Mouse (Mus musculus) B cell, adult 67 days (primary cell): ENCODE data around the gene Cpsf7. TPM values are rescaled to one million over a fixed set of nuclear protein-coding genes. Genes with fewer than 3 reads are reported as not detected.

Experiments used
- total RNA-seq, 2 experiments: library from RNA; stranded (reverse); gene quantifications; 4 replicates each; pipeline ENCODE4 v1.2.4; 2023

Gene Cpsf7
- 100 to 1,000 TPM; 170 to 172 TPM for total RNA-seq

GRCm38 (mm10) chr19:10525106-10525901 lies at the start of gene Cpsf7:
TSS of gene Cpsf7 (plus strand) at chr19:10525266.

GRCm38 (mm10) chr19:10482703-10483102 lies 42.4 kb upstream of the Cpsf7 start, which contains the start of gene Ppp1r32:
TSS of gene Ppp1r32 (minus strand) at chr19:10482928.

GRCm38 (mm10) chr19:10525910-10526309 lies 844 bp downstream of the Cpsf7 start, which contains the start of gene Sdhaf2:
TSS of gene Sdhaf2 (minus strand) at chr19:10526142.

GRCm38 (mm10) chr19:10555624-10556510 lies 30.8 kb downstream of the Cpsf7 start, which contains the start of gene Tmem216:
TSS of gene Tmem216 (minus strand) at chr19:10556238.

GRCm38 (mm10) chr19:10576690-10577561 lies 51.9 kb downstream of the Cpsf7 start, which contains the start of the genes Cyb561a3 and Tmem138:
TSS of gene Cyb561a3 (plus strand) at chr19:10577172.
TSS of gene Tmem138 (minus strand) at chr19:10577362.

Other genes starting within 250 kb of the Cpsf7 start
- not detected for gene Dagla, start 220.4 kb upstream of the Cpsf7 start, total RNA-seq
- not detected for gene Syt7, start 136.2 kb upstream of the Cpsf7 start, total RNA-seq
- gene Lrrc10b, start 67.8 kb upstream of the Cpsf7 start, total RNA-seq: under 1 TPM; 0.41 to 0.77 TPM
- 1 to 10 TPM; 2.7 to 4.8 TPM for gene Ppp1r32, start 42.3 kb upstream of the Cpsf7 start, total RNA-seq
- 10 to 100 TPM; 72.5 to 75.8 TPM for gene Sdhaf2, start 876 bp downstream of the Cpsf7 start, total RNA-seq
- gene Tmem216, start 31.0 kb downstream of the Cpsf7 start, total RNA-seq: 10 to 100 TPM in 1 of 2 experiments, 1 to 10 TPM in 1; 9.9 to 10.0 TPM
- 100 to 1,000 TPM; 218 to 256 TPM for gene Cyb561a3, start 51.9 kb downstream of the Cpsf7 start, total RNA-seq
- 10 to 100 TPM in 1 of 2 experiments, 1 to 10 TPM in 1; 9.7 to 11.2 TPM for gene Tmem138, start 52.1 kb downstream of the Cpsf7 start, total RNA-seq
- 100 to 1,000 TPM; 193 to 207 TPM for gene Ddb1, start 80.1 kb downstream of the Cpsf7 start, total RNA-seq
- gene Tkfc, start 80.4 kb downstream of the Cpsf7 start, total RNA-seq: 1 to 10 TPM; 4.3 to 4.4 TPM
- gene Vwce, start 108.9 kb downstream of the Cpsf7 start, total RNA-seq: 1 to 10 TPM; 1.2 to 1.7 TPM
- gene Pga5, start 152.8 kb downstream of the Cpsf7 start, total RNA-seq: not detected
- 10 to 100 TPM; 19.0 to 20.5 TPM for gene Vps37c, start 163.5 kb downstream of the Cpsf7 start, total RNA-seq
- 1 to 10 TPM; 1.8 to 1.9 TPM for gene Cd5, start 213.7 kb downstream of the Cpsf7 start, total RNA-seq